Mouse (Mus musculus) lung, postnatal 0 days (tissue): ENCODE results near the gene Sec14l3.

Experiments
- CTCF ChIP-seq: IDR thresholded peaks from 2 replicates; pipeline ENCODE4 v1.5.1; 2016; ENCODE audit warnings: antibody characterized with exemption, mild to moderate bottlenecking
- EP300 ChIP-seq: IDR thresholded peaks from 2 replicates; pipeline ENCODE4 v1.6.1; 2016; ENCODE audit warnings: antibody characterized with exemption, mild to moderate bottlenecking, control low read depth

DNA sequence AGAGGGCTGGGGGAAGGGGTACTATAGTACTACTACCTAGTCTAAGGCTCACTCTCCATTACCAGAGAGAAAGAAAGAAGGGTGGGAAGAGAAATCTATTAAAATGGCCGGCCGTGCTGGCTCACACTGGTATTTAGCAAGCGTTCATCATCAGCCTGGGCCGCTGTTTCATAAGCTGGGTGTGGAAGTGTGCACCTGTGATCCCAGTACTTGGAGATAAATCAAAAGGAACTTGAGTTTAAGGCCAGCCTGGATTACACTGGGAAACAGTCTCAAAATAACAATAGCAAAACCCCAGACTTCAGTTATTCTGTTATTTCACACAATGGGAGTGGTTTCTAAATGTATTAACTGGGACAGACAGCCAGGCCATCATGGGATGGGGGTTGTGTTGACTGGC lies 2.1 kb upstream of the Sec14l3 start:
- TF ChIP-seq CTCF (no peak), EP300 (no peak)
